Mouse (Mus musculus): ENCODE results near the gene Tm9sf4.

The Tm9sf4 gene

DNA sequence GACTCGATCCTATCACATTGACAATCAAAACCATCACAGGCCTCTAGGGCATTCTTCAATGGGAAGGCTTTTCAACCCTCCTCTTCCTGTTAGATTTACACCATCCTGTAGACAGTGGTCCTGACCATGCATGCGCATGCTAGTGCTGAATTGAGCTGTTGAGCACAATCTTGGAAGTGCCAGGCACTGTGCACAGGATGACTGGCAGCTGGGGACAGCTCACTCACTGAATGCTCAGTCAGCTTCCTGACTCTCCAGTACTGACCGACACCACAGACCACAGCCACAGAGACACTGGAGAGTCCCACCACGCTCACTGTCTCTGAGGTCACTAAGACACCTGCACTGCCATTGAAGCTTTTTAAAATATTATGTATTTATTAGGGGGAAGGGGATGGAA, 54.3 kb downstream of the Tm9sf4 start:
- no peak for DNase-seq (ENCODE audit: low spot score in 2 of 2)

DNA sequence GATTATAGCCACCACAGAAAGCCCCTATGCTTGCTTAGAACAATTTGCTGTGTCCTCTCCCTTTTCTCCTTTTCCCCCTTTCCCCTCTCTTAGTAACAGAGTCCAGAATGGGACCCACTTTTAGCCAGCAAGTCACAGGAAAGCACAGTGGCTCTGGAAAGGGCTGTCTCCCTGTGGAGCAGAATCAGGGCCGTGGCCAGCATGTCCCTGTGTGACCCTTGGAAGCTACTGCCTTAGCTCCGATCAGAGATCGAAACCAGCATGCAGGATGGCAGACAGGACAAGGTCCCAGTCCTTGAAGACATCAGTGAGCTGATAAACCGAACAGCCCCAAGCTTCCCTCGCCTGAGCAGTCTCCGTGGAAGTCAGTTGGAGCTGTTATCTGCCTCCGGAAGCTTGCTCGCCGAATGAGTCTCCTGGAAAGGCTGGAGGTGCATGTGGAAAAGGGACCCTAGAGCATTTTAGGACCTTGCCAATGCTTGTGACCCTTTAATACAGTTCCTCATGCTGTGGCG, 56.8 kb downstream of the Tm9sf4 start:
- DNase-seq (ENCODE audit: low spot score in 2 of 2) = no peak

DNA sequence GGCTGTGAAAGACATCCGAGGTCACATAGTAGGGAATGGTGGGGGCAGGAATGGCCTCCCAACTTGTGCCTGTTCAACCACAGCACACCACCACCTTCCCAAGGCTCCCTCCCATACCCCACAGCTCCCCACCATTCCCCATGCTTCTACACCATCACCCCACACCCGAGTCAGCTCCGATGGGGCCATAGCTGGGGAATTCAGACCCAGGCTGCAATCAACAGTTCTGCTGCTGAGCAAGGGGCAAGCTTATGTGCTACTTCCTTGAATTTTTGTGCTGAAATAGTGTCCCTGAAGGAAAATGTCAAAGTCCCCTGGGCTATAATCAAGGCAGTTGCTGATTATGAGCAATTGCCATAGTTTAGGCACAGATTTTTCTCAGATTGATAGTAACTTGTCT, 57.4 kb downstream of the Tm9sf4 start:
- no peak for DNase-seq (ENCODE audit: low spot score in 2 of 2)

DNA sequence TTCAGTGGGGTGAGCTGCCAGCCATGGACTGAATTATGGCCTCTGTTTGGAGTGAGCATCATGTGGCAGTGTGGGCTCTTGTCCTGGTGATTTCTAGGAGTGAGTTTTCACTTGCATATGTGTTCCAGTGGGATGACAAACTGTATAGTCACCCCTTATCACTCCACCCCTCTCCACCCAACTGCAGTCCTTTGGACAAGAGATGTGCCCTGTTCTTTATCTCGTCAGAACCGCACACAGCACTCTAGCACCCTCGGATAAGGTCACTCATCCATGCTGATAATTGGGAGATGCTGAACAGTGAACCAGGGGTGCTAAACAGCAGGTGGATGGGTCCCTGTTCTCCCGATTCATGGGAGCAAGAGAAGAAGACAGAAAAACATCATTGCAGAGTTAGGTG, 60.5 kb downstream of the Tm9sf4 start:
- no peak for DNase-seq (ENCODE audit: low spot score in 2 of 2)

DNA sequence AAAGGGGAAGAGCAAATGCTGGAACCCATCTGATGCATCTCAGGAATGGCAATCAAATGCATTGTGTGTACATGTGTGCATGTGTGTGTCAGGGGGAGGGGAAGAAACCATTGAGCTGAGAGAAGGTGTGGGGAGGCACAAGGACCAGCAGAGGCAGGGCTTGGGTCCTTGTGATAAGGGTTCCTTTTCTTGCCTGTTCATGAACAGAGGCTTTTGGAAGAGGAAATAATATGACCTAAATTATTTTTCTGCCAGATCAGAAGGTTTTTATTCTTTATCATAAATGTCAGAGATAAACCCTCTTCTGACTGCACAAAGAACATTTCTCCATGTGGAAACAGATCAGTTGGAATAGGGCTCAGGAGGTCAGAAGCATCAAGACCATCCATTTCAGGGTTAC, 61.0 kb downstream of the Tm9sf4 start:
- no peak for DNase-seq (ENCODE audit: low spot score in 2 of 2)

DNA sequence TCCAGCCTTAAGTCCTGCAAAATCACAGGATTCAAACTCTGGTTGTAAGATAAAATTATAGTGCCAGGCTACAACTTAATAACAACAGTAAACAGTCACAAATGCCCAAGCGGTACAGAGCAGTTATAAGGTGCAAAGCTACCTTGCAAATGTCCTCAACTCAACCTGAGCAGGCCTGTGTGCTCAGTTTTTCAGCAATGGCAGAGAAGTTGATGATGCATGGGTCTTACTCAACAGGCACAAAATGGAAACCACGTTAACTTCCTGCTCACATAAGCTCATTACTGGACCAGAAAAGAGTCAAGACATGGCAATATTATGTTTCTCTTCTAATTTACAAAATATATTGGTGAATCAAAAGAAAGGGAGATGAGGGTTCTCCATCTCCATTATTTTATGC, 61.5 kb downstream of the Tm9sf4 start:
- DNase-seq (ENCODE audit: low spot score in 2 of 2) = no peak

DNA sequence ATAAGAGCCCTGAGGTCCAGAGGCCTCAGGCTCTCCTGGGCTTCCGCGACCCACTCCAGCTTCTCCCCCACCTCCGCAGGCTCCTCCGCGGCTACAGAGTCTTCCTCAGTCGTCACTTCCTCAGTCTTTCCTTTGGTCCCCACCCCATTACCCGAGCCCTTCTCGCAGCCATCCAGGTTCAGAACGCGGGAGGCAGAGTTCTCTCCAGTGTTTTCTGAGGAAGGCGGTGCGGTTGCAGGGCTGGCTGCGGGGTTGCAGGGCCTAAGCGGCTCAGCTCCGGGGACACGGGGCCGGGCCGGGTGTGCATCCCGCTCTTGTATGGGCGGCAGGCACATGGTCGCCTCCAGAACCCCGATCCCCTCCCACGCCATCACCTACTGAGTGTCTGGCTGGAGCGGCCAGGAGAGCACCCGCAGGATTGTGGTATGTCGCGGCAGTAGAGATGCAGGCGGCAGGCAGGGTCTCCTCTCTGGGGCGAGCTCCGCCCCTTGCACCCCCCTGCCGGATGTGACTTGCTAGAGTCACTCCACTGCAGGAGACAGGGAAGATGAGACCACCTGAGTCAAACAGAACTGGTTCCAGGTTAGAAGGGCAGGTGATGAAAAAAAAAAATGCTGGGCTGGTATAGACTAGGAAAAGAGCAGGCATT, 64.0 kb downstream of the Tm9sf4 start, which contains the start of gene Tspyl3:
Tspyl3 (minus strand) TSS at position 496 of the 649 bp plus-strand sequence.
- DNase-seq (ENCODE audit: low spot score in 2 of 2) = peak; percentile 56 to 59

DNA sequence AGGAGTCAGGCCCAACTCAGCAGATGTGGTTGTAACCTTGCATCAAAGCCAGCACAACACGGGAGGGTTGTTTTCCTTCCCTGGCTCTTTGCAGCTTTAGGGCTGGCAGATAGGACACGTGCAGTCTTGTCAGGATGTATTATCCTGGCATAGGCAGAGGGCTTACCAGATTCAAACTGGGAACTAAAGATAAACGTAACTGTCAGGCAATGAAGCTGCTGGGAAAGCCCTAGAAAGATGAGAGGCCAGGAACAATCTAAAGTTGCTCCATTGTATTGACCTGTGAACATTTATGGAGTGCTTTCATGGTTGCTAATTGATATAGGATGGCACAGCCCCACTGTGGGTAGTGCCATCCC, 64.5 kb downstream of the Tm9sf4 start:
- DNase-seq (ENCODE audit: low spot score in 2 of 2) = no peak

DNA sequence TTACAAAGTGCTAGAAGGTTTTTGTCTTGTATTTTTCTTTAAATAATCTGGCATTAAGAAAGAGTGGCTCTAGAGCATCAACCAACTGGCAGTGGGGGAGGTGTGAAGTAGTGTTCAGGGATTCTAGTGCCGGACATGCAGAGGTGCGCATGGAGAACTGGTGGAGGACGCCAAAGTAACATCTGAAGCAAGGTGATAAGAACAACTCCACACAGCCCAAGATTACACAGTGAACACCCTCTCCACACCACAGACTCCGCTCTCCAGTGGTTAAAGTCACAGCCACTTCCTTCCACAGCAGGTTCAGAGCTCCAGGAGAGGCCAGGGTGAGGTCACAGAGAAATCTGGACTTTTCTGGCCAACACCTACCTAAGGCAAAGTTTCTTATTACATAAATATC, 66.9 kb downstream of the Tm9sf4 start:
- no peak for DNase-seq (ENCODE audit: low spot score in 2 of 2)

DNA sequence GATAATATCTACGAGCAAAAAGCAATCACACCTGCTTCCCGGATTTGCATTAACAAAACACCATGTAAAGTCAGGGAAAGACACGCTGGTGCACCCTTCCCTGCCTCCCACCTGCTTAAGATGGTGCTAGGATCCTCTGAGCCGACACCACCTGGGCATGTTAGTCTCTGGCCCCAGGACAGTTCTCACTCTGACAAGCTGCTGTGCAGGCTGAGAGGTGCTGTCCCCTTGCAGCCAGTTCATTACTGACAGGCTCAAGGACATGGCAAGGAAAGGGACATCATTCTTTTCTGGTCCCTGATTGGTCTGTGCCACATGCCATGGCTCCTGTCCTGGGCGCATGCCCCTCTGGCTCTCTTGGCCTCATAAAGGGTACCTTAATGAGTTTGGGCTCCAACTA, 67.4 kb downstream of the Tm9sf4 start:
- no peak for DNase-seq (ENCODE audit: low spot score in 2 of 2)

DNA sequence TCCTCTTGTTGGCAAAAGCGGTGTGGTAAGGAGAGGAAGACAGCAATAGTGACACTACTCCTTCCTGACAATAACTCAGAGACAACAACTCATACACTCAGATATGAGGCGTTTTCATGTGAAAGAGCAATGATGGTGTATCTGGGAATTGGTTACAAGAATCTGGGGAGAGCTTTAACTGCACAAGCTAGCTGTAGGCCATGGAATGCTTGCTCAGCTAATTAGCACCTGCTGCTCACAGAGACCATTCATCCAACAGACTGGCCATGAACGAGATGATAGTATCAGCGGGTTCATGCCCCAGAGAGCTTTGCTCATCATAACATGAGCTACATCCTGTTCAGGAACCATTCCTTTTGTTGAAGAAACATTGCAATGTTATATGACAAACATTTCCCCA, 76.1 kb downstream of the Tm9sf4 start:
- no peak for DNase-seq (ENCODE audit: low spot score in 2 of 2)

DNA sequence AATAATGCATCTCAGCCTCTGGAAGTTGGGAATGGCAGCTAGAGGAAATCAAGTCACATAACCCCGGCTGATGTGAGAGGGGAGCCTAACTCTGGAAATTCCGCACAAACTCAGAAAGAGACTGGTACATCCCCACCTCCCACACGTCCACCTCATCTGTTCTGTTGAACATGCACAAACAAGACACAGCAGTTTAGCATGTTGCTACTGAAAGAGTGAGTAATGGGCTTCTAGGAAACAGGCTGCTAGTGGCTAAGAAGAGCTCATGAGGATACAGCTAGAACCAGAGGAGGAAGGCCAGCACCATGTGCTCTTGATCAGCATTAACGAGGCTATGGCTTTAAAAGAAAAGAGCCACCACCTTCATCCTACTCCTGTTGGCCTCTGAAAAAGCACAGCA, 76.8 kb downstream of the Tm9sf4 start:
- no peak for DNase-seq (ENCODE audit: low spot score in 2 of 2)

DNA sequence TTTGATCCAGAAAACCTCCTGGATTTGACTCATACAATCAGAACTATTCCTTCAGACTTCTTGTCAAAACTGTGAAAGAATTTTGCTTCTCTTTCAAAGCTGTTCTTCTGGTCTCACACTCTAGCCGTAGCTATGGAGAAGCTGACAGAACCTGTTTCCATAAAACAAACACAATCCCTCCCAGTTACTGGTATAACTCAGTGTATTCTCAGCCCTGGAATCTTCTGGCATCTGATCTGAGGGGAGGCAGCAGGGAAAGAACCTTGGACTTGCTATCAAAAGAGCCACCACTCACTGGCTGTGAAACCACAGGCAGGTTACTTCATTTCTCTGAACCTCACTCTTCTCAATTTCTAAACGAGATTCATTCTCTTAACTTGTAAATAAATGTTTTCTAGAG, 77.3 kb downstream of the Tm9sf4 start:
- no peak for DNase-seq (ENCODE audit: low spot score in 2 of 2)

DNA sequence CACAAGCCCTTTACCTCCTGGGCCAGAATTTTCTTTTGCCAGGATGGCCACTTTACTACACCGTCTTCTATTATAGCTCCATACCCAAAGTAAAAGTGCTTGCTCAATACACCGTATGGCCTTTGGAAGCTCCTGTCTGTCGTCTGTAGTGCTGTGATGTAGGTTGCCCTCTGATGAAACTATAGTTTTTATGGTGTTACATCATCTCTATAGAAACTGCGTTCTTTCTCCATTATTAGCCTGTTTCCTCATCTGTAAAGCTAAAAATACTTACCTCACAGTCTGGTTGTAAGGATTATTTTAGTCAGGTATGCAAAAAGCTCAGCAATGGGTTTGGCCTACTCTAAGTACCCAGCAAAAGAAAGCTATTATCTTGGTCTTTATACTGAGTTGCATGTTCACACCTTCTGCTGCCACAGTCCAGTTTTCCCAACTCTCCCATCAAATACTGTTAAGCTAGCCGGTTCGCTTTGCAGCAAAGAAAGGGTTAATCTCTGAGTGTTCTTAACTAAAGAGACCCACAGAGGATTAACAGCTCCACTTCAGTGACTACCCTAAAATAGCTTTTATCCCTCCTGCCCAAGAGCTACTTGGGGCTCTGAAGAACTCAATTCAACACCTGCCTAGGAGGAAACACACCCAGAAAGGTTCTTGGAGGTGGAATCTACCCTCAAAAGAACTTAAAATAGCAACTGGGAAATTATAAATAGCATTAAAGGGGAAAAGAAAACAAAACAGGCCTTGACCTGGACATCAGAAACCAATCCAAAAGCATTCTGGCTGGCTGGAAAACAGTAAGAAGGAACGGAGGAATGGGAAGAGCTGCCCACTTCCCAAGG, 78.1 kb downstream of the Tm9sf4 start:
- no peak for DNase-seq (ENCODE audit: low spot score in 2 of 2)

DNA sequence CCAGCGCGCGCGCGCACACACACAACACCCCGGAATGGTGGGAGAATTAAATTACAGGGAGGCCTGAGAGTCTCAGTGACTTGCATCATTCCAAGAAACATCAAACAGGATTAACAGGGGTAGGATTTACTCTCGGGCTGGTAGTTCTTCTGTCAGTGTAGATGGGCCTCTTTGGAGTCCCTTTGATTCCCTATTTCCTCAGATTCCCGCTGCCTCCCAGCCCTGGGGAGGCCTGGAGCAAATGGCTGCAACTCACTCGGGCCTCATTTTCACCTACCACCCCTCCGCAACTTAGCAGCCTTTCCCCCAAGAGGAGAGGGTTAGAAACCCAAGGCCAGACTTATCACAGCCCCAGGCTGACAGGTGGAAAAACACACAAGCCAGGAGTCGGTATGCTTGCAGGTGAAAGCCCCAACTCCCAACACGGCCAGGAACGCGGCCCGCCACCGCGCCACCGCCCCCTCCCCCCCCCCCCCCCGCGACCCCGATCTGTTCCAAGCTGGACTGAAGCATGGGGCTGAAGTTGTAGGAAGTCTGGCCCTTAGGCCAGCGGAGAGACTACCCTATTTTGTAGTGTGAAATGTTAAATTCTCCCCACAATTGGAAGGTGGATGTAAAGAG, 78.9 kb downstream of the Tm9sf4 start:
- DNase-seq (ENCODE audit: low spot score in 2 of 2) = no peak

DNA sequence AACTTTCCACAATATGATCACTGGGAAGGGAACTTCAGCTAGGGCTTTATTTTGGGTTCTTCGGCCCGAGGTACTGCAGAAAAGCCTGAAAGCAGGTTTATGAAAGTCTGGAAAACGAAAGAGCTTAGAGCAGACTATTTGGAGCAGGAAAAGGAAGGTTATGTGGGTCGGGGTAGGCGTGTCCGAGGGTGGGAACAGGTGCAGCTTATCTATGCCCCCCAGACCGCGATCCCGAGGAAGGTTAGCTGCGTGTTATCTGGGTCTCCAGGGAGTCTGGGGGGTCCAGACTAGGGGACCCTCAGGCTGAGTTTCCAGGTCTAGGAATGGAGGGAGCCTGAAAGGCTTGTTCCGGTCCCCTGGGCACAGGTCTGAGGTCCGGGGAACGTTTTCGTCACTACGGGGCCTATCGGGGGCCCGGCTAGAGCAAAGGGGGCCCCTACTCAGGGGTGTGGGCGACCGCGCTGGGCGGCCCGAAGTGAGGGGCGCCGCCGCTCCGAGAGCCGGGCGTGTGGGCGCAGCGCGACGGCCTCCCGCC, 79.7 kb downstream of the Tm9sf4 start:
- peak in 1 of 2 experiments; percentile 23 for DNase-seq (ENCODE audit: low spot score in 2 of 2)

DNA sequence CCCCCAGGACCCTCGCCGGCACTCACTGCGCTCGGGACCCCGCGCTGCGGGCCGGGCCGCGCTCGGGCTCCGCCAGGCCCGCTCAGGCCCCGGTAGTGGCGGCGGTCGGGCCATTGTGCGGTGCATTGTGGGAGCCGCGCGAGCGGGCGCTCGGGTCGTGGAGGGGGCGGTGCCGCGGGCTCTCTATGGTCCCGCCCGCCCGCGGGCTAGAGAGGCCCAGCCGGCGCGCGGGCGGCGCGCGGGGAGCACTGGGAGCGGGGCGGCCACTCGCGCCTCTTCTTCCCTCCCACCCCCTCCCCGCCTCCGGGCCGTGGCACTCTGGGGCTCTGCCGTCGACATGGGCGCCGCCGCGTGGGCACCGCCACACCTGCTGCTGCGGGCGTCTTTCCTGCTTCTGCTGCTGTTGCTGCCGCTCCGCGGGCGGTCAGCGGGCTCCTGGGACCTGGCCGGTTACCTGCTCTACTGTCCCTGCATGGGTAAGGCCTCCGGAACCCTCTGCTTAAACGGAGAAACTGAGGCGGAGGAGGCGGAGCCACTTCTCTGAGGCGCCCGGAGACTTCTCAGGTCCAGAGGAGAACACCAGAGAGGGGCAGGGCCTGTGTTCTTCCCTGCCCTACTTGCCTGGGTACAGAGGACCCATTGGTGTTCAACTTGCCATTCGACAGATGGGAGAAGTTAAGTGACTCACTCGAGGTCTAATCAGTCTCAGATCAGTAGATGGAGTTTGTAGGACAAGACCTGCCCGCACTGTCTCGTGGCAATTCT, 80.3 kb downstream of the Tm9sf4 start, which contains the start of the genes Plagl2 and Pofut1:
Plagl2 (minus strand) TSS at position 177 of the 765 bp plus-strand sequence.
Pofut1 (plus strand) TSS at position 284 of the 765 bp plus-strand sequence.
- peak; percentile 84 to 87 for DNase-seq (ENCODE audit: low spot score in 2 of 2)

DNA sequence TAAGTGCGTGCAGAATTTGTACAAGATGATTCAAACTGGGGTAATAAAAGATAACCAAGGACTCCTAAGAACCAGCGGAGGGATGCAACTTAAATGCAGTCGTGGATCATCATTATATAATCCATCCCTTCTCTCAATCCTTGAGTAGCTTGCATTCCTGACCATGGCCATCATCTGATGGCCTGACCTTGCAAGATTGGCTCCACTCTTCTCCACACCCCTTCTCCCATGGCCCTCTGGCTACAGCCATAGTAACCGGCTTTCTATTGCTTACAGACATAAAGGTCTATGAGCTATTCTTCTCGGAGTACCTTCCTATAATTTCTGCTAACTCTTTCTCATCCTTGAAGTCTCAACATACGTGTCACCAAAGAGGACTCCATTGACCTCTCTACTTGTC, 81.1 kb downstream of the Tm9sf4 start:
- no peak for DNase-seq (ENCODE audit: low spot score in 2 of 2)

DNA sequence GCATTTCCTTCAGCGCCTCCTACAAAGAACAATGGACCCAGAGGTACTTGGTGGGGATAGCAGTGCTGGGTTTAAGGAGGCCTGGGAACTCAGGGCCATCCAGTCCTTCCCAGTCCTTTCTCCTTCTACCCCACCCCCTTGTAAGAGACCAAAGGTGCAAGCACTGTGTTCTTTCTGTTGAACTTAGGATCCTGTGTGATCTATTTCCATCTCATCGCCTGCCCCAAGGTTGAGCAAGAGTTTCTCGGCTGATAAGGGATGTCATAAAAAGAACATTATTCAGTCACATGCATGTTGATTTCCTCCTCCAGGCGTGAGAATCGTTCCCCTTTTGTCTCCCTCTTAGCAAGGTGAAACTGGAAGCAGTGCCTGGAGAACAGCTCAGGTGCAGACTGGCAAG, 88.6 kb downstream of the Tm9sf4 start:
- no peak for DNase-seq (ENCODE audit: low spot score in 2 of 2)

DNA sequence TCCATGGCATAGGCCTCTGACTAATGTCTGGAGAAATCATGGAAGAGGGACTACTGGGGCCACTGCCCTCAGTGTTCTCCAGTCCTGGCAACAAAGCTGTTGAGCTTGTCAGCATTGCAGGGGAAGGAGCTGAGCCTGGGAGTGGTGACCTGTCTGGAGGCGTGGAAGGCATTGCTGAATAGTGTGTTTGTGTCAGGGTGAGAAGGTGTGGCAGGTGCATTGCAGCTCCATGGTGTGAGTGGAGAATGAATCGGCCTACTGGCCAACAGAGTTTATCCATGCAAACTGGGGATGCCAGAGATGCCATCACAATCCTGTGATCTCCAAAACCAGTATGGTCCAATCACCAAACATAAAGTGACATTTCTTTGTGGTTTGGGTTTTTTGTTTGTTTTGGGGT, 95.5 kb downstream of the Tm9sf4 start:
- no peak for DNase-seq (ENCODE audit: low spot score in 2 of 2)

DNA sequence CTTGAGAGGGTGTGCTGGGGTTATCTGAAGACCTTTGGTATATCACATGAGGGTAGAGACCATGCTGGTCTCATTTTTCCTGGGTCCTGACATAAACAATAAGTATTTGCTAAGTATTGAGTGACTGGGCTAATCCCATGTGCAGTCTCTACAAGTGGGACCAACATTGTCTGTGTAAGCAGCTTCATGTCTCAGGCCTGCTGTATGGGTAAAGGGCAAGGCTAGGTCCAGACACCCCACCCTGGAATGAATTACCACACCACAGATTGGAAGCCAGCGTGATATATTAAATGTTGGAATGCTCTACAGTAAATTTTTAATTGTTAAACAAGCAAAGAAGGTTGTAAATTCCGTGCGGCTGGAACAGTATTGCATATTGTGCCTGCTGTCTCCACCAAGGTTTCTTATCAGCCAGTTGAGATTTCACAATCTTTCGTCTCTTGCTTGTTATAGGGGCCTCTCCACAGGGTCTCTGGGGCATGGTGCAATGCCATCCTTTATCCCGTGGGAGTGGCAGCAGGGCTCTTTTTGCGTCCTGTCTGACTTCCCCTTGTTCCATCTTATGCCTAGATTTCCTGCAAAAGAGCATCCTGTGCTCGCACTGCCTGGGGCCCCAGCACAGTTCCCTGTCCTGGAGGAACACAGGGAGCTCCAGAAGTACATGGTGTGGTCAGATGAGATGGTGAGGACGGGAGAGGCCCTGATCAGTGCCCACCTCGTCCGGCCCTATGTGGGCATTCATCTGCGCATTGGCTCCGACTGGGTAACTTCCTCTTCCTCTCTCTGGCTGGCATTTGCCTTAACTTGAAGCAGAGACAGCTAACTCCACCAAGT, 98.1 kb downstream of the Tm9sf4 start:
- no peak for DNase-seq (ENCODE audit: low spot score in 2 of 2)

All from frontal cortex, postnatal 36 days (tissue).